Mouse (Mus musculus) ovary, postnatal 10 days (tissue): Measurements from ENCODE around the gene Rpa1.
"Not testable (repeated sequence)": the region's sequence is repeated elsewhere in the genome, so short reads cannot be mapped to it uniquely, and the experiment has no call there.

Experiments used
- DNase-seq: peaks from one replicate; pipeline ENCODE4 v3.0.0; 2022; ENCODE audit warnings: low spot score

Gene Rpa1

DNA sequence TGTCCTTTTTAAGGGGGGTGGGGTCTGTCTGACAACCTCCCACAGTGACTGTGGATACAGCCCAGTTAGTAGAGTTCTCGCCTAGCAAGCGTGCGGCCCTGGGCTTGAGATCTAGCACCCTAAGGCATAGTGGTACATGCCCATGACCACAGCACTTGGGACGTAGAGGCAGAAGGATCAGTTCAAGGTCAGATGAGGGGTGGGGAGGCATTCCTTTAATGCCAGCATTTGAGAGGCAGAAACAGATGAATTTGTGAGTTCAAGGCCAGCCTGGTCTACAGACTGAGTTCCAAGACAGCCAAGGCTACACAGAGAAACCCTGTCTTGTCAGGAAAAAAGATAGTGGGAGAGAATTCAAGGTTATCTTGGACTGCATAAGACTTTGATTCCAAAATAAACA lies 61.3 kb downstream of the Rpa1 start:
- DNase-seq, result no peak

DNA sequence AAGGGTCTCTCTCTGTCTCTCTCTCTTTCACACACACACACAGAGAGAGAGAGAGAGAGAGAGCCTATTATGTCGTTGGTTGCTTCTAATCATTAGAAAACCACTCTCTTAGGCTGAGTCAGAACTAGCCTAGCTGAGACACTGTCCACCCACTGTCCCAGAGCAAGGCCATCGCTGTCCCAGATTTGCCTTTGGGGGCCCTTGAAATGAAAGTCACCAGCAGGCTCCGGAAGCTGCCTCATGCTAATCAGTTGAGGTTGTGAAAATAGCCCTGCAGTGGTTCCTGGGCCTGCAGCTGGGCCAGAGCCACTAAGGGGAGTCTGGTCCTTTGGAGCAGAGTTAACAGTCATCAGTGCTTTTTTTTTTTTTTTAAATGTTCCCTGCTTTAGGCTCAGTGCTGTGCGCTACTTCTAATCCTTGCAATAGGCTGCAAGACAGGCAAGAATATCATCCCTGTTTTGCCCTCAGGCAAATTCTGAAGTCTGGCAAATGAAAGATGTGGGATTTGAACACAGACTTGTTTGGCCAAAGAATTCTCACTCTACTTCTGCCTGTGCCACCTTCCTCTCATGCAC lies 62.1 kb downstream of the Rpa1 start:
- no peak for DNase-seq

DNA sequence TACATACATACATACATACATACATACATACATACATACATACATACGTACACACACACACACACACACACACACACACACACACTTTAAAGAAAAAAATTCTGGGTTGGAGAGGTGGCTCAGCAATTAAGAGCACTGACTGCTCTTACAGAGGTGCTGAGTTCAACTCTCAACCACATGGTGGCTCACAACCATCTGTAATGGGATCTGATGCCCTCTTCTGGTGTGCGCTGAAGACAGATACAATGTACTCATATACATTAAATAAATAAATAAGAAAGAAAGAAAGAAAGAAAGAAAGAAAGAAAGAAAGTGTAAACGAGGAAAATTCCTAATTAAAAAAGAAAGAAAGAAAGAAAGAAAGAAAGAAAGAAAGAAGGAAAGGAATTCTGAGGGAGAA lies 64.3 kb downstream of the Rpa1 start:
- not testable (repeated sequence) for DNase-seq

DNA sequence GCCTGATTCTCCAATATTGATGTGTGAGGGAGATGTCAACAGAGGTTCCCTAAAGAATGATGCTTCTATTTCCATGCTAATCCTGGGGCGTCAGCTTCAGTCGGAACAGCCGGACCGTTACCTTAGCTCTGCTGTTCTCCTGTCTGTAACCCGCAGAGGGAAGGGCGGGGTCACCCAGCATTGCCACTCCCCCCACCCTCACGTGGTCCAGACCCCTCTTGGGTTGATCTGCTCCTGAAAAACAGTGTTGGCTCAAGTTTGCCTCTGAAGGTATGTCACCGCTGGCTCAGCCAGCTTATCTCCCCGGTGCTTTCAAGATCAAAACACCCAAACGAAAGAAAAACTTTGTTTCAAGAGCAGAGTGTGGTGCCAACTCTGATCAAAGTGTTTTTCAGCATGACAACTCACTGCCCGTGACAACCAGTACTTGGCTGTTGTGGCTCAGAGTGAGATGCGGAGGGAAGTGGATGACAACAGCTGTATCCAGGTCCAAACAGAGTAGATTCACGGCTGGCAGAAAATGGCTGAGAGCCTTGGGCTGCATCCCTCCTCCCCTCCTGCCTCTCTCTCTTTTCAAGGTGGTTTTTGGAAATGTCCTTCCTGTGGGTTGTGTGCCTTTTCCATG lies 65.5 kb downstream of the Rpa1 start:
- DNase-seq, result no peak

DNA sequence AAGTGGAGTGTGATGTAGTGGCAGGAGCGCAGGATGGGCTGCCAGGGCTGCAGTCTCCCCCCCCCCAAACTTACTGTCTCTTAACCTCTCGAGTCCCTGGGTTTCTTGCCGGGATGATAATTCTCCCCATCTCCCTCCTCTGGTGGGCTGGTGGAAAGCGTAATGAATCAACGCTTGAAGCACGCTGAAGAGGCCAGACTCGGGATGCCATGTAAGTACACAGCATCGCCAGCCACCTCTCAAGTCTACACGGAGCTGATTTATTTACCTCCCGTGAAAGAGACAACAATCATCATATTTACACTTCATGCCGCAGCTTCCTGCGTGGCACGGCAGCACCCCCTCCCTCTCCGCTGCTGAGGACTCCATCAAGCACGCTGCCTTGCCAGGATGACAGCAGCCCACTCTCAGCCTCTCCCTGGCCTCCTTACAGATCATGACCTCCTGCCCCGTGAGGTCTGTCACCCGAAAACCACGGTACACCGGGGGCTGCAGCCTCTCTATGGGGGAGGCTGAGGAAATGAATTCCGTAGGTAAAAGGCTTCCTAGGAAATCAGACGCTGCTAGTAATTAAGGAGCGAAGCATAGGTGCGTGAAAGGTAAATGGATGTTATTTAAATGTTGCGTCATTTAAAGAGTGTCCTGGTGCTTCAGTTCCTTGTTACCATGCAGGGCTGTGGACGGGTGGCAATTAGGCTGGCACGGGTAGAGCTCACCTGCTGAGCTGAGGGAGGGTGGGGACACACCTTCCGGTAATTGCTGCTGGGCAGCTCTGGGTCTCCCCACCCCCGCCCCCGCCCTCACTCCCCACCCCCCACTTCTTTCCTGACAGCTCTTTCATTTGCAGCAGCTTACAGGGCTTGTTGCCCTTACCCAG lies 66.5 kb downstream of the Rpa1 start:
- no peak for DNase-seq

DNA sequence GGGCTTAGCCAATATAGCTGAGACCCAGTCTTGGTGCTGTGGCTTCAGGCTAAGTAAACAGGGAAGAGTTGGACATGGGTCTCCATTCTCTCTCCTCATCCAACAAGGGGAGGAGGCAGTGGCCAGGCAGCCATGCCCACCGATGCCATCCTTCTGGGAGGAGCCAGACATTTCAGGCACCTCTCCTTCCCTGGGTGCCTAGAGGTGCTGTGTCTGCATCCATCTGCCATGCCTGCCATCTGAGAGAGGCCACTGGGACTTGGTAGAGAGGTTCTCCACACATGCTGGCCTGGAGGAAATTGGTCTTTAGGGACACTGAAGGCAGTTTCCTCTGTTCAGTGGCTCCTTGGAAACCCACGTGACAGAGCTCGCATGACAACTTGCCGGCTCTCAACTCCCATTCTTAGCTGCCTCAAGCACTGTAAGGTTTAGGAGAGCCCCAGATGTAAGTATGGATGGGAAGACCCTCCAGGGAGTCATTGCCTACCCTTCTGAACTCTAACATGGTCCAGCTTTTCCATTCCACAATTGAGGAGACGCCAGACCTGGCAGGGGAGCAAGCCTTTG lies 67.6 kb downstream of the Rpa1 start:
- DNase-seq, result no peak

DNA sequence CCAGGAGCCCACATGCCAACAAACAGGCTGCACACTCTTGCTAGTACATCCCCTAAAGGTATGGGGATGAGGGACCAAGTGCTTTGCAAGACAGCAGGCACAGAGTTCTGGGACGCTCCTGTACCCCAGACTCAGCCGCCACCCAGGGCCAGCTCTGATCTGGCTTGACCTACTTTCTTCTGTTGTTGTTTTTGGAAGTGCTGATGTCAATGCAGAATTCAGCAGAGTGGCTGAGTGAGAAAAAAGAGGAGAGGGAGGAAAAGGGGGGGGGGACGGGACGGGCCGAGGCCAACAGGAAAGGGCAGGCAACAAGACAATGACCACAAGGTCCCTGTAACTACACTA lies 68.1 kb downstream of the Rpa1 start:
- DNase-seq, result no peak

DNA sequence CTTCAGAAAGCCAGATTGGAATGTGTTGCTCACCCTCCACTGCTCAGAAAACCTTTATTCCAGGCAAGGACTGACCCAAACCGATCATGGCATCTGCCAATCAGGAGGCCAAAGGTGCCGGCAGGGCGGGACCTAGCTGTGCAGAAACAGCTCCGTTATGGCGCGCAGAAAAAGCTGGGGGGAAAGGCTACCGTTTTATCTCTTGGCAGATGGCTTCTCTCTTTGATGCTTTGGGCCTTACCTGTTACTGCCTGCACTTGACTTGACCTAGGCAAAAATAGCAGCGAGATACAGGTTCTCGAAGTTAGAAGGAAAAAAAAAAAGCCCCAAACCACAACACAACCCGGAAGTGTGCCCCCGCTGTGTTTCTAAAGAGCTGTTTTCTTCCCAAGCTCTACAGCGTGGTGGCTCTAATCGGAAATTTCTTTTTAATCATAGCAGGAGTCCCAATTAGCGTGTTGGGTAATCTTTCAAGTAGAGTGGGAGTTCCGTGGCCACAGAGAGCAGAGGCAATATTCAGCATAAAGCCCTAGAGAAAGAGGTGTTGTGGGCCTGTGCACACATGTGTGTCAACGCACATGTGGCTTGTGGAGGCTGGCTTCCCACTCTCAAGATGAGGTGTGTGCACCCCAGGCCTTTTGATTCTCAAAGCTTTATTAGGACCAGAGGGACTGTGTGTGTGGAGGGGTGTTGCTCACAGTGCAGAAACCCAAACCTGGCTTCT lies 68.6 kb downstream of the Rpa1 start:
- no peak for DNase-seq

DNA sequence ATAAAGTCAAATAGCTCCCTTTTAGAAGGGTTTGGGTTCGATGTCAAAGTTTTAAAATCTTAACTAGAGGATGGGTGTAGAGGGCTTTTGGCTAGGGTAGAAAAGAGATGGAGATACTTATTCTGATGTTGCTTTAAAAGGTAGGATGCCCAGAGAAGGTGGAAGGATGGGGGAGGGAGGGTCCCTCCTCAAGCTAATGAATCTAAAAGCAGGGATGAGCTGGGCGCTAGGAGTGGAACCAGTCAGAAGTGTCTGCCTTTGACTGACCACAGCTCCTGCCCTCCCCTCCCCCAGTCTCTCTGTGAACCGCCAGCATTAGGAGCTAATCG lies 69.1 kb downstream of the Rpa1 start:
- no peak for DNase-seq

DNA sequence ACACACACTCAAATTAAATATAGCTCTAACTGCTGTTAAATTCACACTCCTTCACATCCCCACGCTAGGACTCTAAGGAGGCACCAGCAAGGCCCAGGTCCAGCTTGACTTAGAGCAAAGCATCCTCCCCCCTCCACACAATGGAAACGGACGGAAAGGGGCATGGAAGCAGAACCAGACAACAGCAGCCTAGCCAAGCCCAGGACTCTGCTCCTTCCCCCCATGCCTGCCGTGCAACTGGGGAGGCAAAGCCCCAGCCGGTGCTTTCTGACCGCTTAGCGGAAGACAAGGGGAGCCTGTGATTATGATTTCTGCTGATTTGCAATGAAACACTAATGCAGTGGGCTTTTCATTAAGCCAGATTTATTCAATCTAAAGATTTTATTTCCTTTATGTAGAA lies 70.0 kb downstream of the Rpa1 start:
- DNase-seq, result no peak

DNA sequence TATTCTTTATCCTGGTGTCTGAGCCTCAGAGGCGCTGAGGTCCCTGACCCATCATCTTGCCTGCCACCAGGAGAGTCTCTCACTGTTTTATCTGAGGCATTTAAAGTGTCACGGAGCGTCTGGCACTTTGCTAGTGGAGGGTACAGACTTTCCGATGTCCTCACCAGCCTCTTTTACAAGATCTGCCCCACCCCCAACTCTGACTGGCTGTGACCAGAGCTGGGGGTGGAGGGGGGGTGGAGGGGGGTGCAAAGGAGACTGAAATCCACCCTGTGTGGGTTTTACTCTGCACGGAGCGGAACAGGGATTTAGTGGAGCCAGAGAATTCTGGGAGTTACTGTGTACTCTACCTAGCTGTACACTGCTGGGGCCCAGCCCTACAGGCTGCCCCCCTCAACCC lies 73.1 kb downstream of the Rpa1 start:
- DNase-seq, result no peak

DNA sequence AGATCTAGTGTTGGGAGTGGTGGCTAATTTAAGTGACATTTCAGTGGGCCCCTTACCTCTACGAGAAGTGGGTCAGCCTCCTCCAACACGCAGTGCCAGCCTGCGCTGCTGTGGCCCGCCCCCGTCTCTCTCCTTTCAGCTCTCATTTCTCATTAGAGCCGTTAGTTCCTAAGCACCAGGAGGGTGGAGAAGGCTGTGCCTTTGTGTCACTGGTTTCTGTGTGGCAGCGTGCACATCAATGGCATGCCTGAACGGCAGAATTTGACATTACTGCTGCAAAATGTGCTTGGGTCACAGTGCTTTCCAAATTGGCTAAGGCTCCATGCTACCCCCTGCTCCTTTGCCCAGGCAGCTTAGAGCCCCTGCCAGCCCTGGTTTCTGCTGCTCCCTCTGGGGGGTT lies 74.7 kb downstream of the Rpa1 start:
- DNase-seq, result no peak

DNA sequence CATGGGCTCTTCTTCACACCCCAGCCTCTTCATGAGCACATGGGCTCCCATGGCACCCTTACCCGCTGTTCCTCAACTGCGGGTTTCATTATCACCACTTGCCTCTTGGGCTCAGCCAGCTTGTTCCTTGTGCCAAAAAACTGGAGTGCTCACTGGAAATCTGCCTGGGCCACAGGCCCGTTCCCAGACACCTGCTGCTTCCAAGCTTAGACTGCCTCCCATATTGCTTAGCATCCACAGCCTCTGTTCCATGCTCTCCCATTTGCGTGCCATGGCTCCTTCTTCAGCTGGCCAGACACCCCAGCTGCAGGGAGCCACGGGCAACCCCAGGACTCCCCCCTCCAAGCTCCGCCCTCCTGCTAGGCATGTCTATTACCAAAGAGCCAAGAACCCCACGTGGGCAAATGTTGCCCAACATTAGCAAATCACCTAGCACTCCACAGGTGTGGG lies 77.1 kb downstream of the Rpa1 start:
- DNase-seq, result no peak

DNA sequence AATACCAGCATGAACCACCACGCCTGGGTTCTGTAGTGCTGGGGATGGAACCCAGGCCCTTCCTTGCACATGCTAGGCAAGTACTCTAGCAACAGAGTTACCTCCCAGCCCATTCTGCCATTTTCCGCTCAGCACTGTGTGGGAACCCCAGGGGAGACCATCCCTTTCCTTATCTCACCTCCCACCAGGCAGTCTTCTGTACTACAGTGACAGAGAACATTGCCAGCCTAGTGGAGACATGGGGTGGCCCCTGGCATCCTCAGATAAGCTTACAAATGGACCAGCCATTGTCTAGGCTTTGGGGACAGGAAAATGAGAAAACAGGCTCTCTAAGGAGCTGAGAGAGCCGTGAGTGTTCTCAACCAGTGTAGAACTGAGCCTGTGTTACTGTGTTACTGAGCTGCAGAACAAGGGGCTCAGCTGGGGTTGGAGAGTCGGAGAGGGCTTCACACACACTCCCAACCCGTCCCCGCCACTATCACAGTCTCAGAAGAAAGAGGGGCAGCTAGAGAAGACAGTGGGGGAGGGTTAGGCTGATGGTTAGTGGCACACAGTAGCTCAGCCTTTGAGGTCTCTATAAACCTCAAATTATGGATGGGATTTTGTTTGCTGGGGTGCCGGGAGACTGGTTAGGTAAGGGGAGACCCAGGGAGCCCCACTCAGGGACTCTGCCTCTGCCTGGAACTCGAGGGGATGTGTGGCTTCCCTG lies 77.7 kb downstream of the Rpa1 start:
- DNase-seq, result no peak

DNA sequence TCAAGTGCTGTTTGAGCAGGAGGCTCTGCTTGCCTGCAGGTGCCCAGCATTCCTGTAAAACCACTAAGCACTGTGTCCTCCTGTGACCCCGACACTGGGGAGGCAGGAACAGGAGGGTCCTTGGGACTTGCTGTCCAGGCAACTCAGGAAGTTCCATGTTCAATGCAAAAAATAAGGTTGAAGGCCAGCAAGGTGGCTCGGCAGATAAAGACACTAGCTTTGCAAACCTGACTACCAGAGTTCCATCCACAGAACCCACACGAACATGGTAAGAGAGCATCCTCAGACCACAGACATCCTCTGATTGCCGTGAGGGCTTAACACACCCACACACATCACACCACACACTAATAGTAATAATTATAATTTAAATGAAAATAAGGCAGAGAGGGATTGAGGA lies 78.9 kb downstream of the Rpa1 start:
- DNase-seq, result no peak

DNA sequence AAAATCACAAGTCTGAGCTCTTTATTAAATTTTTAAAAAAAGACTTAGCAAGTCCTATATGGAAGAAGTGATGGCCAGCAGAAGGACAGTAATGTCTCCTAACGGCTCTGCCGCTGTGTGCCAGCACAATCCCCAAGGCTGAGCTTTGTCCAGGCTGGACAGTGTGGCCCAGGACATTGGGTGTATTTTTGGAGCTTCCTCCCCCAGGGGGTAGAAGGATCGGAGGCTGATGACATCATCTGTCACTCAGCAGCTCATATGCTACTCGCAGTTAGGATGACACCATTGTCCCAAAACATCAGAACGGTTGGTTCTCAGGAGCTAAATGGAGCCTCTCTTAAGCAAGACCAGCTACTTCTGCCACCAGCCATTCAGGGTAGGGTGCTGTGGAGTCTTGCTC lies 79.6 kb downstream of the Rpa1 start:
- DNase-seq, result no peak

DNA sequence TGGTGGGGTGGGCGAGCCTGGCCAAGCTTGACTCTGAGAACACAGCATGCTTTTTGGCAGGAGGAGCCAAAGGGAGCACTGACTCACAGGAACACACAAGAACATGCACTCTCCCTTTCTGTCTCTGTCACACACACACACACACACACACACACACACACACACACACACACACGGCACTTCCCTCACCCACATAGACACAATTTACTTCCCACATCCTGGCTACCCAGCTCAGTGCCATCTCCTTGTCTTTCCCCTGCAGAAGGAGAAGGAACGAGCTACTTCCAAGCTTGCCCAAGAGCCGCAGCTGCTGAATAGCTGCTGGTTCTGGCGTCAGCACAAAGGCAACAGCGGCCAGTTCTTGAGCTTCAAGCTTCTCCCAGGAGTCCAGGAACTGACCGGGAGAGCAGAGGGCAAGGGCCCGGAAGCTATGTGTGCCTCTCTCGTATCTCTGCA lies 80.3 kb downstream of the Rpa1 start:
- no peak for DNase-seq

DNA sequence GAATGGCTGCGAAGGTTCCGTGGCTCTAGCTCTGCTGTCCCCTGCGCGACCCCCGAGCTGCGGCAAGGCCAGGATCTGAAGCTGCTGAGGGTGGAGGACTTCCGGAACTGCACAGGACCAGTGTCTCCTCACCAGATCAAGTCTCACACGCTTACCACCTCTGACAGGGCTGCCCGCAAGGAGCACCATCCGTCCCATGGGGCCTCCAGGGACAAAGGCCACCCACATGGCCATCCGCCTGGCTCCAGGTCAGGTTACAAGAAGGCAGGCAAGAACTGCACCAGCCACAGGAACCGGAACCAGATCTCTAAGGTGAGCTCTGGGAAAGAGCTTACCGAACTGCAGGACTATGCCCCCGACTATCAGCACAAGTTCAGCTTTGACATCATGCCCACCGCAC lies 82.6 kb downstream of the Rpa1 start:
- no peak for DNase-seq

DNA sequence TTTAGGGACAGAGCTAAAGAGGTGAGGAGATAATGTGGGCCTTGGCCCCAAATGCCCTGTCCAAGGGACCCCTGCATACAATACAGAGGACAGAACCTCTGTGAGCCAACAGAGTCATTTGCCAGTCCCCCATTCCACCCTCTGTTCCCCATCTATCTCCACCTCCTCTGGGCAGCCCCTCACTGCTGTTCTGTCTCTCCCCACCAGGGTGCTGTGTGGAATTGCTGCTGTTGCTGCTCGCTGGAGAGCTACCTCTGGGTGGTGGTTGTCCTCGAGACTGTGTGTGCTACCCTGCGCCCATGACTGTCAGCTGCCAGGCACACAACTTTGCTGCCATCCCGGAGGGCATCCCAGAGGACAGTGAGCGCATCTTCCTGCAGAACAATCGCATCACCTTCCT lies 83.6 kb downstream of the Rpa1 start:
- DNase-seq, result no peak

DNA sequence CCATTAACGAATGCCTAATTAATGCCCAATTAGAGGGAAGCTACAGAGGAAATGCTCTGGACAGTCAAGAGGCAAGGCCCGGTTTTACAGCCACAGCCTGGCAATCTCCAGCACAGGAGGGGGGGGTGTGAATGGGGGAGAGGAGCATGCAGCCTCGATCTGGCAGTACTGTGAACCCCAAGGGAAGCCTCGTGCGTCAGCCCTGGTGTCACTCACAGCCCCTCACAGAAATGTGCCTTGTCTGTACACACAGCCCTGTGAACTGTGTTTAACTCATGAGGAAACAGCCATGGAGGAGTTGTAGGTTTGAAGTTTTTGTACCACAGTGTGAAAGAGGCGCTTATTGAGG lies 84.2 kb downstream of the Rpa1 start:
- no peak for DNase-seq

DNA sequence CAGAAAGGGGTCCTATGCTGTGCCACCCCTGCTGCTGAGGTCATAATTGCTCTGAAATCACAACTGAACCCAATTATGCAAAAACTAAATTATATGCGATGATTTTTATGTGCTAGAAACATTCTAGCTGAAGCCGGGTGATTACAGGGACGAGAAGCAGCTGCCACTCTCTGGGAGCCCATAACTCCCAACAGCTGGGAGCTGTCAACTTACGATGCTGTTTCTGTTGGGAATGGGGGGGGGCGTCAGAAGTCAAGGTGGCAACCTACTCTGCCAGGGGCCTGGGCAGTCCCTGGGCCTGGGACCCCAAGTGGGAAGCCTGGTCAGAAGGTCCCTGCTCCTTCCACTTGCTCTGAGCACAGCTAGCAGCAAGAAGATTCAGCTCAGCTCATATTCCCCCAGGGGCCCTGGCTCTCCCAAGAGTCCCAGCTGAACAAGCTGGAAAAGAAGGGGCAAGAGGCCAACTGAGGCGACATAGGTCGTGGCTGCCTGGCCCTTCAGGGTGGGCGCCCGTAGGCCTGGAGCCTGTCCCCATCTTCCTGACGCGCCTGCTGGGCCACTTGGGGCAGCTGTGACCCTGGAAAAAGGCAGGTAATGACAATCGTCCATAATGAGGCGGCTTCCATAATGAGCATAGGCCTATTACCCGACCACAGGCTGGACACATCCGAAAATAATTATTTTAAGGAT lies 84.7 kb downstream of the Rpa1 start:
- no peak for DNase-seq
